Mouse (Mus musculus) spleen, postnatal 4 days (tissue): ENCODE results near the gene Retreg1.

ENCODE experiments used
- DNase-seq, 2 experiments: peaks; one replicate each; pipeline ENCODE4 v3.0.0; 2022; ENCODE audit warnings: low spot score in 2 of 2

The Retreg1 gene

DNA sequence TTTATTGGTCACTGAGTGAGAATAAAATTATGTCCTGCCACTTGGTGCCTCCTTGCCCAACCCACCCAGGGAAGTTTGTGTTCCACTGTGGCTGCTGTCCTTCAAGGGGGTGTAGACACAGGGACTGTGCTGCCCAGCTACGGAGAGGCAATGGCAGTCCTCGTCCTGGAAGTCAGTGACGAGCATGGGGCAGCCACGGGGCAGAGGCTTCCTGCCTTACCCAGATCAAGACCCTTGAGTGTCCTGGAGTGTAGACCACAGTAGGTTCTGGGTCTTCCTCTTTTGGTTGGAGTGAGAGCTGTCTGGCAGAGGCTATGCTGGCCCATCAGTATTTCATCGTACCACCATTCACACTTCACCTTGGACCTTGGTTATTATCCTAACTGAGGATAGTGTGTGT, 37.2 kb downstream of the Retreg1 start:
- no peak for DNase-seq

GRCm38 (mm10) chr15:25882002-25882401, 39.0 kb downstream of the Retreg1 start:
- DNase-seq, result no peak

GRCm38 (mm10) chr15:25884416-25884958, 41.5 kb downstream of the Retreg1 start:
- no peak for DNase-seq

GRCm38 (mm10) chr15:25886581-25887011, 43.6 kb downstream of the Retreg1 start:
- DNase-seq, result no peak

- no peak for DNase-seq
These were observed 46.9 kb downstream of the Retreg1 start for GRCm38 (mm10) chr15:25889927-25890326.

DNA sequence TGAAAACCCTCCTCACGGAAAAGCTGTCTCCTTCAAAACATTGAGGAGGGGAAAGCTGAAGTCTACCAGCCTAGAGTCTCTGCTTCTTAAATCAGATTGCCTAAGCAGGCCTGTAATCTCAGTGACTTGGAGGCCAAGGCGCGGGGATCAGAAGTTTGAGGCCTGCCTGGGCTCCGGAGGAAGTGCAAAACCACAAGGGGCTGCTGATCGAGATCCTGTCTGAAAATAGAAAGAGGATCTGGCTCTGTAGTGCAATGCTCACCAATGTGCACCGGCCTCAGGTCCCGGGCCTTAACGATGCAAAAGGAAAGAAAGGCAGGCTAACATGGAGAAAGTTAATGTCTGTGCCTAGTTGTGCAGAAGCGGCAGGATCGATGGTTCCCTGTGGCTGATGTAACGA, 48.6 kb downstream of the Retreg1 start:
- peak; percentile 69 to 75 for DNase-seq

- no peak for DNase-seq
These were observed 50.3 kb downstream of the Retreg1 start for GRCm38 (mm10) chr15:25893327-25893726.

GRCm38 (mm10) chr15:25896783-25897182, 53.8 kb downstream of the Retreg1 start:
- no peak for DNase-seq

GRCm38 (mm10) chr15:25897617-25898016, 54.6 kb downstream of the Retreg1 start:
- no peak for DNase-seq

DNA sequence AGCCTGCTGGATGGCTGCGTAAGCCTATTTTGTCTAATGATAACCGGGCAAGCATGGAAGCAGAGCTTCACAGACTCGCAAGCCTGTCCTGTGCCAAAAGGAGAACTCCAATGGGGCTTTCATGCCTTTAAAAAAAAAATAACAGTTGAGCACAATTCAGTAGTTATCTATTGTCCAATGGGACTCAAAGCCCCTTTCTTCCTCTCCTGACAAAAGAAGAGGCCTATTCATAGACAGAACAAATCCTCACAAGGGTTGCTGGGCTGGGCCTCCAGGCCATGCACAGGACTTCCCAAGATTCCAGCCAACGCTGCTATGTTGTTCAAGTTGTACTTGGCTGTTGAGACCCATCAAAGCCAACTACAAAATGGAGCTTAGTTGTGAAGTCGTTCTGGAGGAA, 56.0 kb downstream of the Retreg1 start:
- DNase-seq, result no peak

DNA sequence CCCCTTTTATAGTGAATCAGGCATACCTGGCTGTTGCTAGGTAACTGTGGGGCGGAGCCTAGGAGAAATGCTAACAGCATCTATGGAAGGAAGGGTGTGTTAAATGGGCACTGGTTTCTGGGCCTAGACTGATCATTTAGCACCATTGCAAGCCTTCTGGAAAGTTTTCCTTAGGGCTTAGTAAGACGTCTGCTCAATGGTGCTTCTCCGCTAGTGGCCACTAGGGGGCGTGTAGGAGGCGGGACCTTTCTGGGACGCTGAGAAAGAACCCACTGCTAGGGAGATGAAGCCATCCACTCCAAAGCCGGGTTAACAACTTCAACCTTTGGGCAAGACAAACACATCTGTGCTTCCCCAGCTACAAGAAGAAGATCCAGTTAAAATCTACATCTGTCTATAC, 57.6 kb downstream of the Retreg1 start:
- peak; percentile 66 to 88 for DNase-seq

- DNase-seq, result no peak
These were observed 60.1 kb downstream of the Retreg1 start for GRCm38 (mm10) chr15:25902931-25903615.

DNA sequence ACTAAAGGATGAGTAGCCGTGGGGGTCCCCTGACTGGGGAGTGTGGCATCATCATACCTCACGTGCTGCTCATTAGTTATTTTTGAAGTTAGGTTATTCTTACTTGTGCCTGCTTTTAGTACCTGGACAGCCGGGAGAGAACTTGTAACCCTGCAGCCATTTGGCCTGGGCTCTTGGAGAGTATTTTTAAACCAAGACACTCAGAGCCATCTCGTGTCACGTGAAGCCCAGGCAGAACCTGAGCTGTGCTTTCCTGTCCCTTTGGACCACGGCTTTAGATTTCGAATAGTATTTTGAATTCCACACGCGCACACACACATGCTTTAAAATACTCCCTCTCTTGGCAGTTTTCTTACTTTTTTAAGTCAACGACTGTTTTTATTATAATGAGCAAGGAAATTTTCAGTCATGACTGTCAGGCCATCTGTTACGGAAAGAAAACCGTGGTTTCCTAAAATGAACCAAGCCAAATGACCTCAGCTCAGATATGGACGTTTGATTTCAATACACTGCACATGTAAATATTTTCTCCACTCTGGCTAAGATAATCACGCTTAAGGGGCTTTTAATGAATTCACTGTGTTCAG, 61.5 kb downstream of the Retreg1 start:
- no peak for DNase-seq

GRCm38 (mm10) chr15:25909783-25910494, 67.0 kb downstream of the Retreg1 start:
- no peak for DNase-seq

GRCm38 (mm10) chr15:25910495-25910865, 67.5 kb downstream of the Retreg1 start:
- DNase-seq, result no peak

DNA sequence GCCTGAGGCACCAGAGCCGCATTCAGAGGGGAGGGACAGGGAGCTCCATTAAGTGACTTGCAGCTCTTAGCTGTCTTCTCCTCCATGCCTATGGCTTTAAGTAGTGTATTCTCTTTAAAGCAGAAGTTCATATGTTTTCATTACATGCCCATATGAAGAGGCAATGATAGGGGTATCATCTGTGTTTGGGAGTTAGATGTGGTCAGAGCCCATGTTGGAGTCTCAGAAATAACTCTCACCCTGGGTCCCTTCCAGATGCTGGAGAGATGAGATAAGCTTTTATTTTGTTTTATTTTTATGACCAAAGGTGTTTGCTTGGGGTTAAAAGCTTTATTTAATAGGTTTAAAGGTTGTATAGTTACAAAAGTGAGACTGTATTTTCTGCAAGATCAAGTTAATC, 67.9 kb downstream of the Retreg1 start:
- DNase-seq, result no peak

DNA sequence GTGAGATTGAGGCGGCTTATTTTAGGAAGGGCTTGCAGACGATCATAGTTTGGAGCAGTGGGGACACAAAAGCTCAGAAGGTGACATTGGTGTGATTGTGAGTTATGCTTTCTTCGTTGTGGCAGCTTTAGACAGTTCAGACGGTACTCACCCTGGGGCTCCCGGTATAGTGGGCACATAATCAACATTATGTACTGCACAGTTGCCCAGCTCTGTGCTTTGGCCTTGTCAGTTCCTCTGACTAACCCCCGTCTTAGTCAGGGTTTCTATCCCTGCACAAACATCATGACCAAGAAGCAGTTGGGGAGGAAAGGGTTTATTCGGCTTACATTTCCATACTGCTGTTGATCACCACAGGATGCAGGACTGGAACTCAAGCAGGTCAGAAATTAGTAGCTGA, 69.9 kb downstream of the Retreg1 start:
- DNase-seq, result no peak

DNA sequence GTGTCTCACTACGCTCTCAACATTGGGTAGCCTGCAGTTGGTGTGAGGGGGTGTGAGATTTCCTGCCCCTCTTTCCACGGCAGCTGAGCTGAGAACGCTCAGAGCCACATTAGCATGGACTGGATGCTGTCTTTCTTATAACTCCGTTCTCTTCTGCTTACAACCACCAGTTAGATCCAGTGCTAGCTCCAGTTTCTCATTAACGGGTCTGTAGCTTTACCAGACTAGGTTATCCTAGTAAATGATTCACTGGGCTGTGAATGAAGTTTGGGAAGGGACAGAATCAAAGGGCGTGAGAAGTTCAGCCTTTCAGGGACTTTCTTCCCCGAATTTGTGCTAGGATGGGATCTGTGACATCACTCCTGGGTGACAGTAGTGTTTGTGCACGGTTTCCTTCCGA, 70.7 kb downstream of the Retreg1 start:
- no peak for DNase-seq

DNA sequence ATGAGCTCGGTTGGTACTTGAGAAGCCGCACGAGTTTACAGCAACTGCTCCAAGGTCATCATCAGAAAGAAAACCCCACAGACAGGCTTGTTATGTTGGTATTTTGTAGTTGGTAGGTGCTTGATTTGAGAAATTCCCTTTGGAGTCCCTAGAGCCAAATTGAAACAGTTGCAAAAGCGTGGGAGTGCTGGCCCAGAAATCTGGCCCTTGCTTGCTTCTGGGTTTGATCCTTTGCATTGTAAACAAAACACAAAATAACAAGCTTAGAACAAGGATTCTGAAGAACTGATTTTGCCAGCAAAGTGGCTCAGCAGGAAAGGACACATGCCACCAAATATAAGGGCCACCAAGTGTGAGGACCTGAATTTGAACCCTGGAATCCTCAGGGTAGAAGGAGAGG, 71.2 kb downstream of the Retreg1 start:
- DNase-seq, result no peak

GRCm38 (mm10) chr15:25915013-25915412, 72.0 kb downstream of the Retreg1 start:
- DNase-seq, result no peak

DNA sequence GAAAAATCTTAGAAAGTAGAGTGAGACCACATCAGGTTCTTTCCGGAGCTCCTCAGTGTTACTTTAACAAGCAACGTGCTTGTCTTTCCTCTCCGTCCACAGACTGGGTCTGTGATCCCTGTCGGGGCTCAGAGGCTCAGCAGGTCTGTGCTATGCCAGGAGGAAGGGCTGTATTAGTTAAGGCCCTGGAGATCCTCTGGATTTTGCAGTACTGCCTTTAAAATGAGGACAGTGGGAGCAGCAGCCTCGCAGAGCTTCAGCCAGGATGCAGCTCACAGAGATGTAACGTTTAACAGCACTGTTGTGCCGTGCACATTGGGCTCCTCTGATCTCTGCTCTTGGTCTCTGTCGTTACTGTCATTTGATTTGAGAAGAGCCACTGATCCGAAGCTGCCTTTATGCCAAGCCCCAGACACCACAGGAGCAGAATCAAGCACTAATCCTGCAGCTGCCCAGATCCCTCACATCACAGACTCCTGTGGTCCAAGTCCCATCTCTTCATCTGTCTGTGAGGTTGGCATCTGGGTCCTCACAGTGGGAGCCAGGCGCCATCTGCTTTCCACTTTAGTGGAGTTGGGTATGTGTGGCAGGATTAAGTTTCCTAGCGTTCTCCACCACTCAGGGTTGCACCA, 72.7 kb downstream of the Retreg1 start:
- no peak for DNase-seq

DNA sequence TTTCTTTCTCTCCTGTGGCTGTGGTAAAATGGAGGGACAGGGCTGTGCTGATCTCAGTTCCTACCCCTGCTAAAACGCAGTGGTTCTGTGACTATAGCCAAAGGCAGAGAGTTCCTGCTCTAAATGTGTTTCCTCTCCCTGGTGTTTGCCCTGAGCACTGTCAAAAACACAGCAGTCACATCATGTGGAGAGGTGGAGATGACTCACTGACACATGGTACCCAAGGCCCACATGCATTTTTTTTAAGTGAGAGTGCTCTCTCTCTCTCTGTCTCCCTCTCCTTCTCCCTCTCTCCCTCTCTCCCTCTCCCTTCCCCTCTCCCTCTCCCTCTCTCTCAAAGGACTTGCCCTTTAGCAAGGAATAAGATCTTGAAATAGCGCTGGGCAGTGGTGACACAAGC, 73.3 kb downstream of the Retreg1 start:
- no peak for DNase-seq
